Mouse (Mus musculus) CD8-positive naive resting alpha-beta T cell, adult 57 days (primary cell): Measurements from ENCODE around the gene Rplp0. TPM values are rescaled to one million over a fixed set of nuclear protein-coding genes. Genes with fewer than 3 reads are reported as not detected.

ENCODE experiments used
- total RNA-seq: library from RNA; stranded (reverse); gene quantifications from one replicate; pipeline ENCODE4 v1.2.4, GENCODE M21; 2023

The Rplp0 gene
- 2,874 TPM for total RNA-seq

GRCm38 (mm10) chr5:115559237-115560101 lies at the start of gene Rplp0:
Rplp0 (plus strand) TSS chr5:115559467.

GRCm38 (mm10) chr5:115564737-115565393 lies 5.6 kb downstream of the Rplp0 start, which contains the start of gene Gcn1l1:
Gcn1l1 (plus strand) TSS chr5:115565254.

Other genes with a start within 250 kb of the Rplp0 start
- 35.6 TPM for gene Srsf9, start 232.3 kb upstream of the Rplp0 start, total RNA-seq
- 3.8 TPM for gene Gatc, start 218.3 kb upstream of the Rplp0 start, total RNA-seq
- gene Triap1, start 218.2 kb upstream of the Rplp0 start, total RNA-seq: 14.6 TPM
- gene Cox6a1, start 210.5 kb upstream of the Rplp0 start, total RNA-seq: 203 TPM
- gene Msi1, start 129.9 kb upstream of the Rplp0 start, total RNA-seq: not detected
- not detected for gene Pla2g1b, start 93.2 kb upstream of the Rplp0 start, total RNA-seq
- 12.0 TPM for gene Sirt4, start 74.7 kb upstream of the Rplp0 start, total RNA-seq
- gene Pxn, start 52.8 kb upstream of the Rplp0 start, total RNA-seq: 56.7 TPM
- gene Gcn1l1, start 5.8 kb downstream of the Rplp0 start, total RNA-seq: 114 TPM
- gene Rab35, start 72.4 kb downstream of the Rplp0 start, total RNA-seq: 65.6 TPM
- 101 TPM for gene Bicdl1, start 172.2 kb downstream of the Rplp0 start, total RNA-seq